Mouse (Mus musculus) forebrain, embryonic 12.5 days (tissue): ENCODE results near the gene Ctsk. TPM values are rescaled to one million over a fixed set of nuclear protein-coding genes. Genes with fewer than 3 reads are reported as not detected.

Experiments used
- ATAC-seq: fragments of 200-750 bp; cut with Nextera tagmentation; 2 replicates; pipeline ENCODE4 v1.8.0; 2017; ENCODE audit warnings: moderate TSS enrichment; ENCODE audit not compliant: low FRiP score
- H3K27ac ChIP-seq: fragments of 300-500 bp; sonication (generic); 2 replicates; pipeline ENCODE4 v1.5.1; 2016; ENCODE audit warnings: mild to moderate bottlenecking
- H3K27me3 ChIP-seq: fragments of 300-500 bp; sonication (generic); 2 replicates; pipeline ENCODE4 v1.6.1; 2016; ENCODE audit warnings: mild to moderate bottlenecking
- H3K36me3 ChIP-seq: fragments of 300-500 bp; sonication (generic); replicated peaks from 2 replicates; pipeline ENCODE4 v1.6.1; 2016; ENCODE audit warnings: mild to moderate bottlenecking
- H3K4me1 ChIP-seq: fragments of 300-500 bp; sonication (generic); 2 replicates; pipeline ENCODE4 v1.6.1; 2016
- H3K4me2 ChIP-seq: fragments of 300-500 bp; sonication (generic); 2 replicates; pipeline ENCODE4 v1.6.1; 2016; ENCODE audit warnings: mild to moderate bottlenecking, moderate library complexity
- H3K4me3 ChIP-seq: fragments of 300-500 bp; sonication (generic); replicated peaks from 2 replicates; pipeline ENCODE4 v1.5.1; 2016; ENCODE audit warnings: mild to moderate bottlenecking
- H3K9ac ChIP-seq: fragments of 300-500 bp; sonication (generic); 2 replicates; pipeline ENCODE4 v1.6.1; 2016; ENCODE audit warnings: mild to moderate bottlenecking
- H3K9me3 ChIP-seq: fragments of 300-500 bp; sonication (generic); 2 replicates; pipeline ENCODE4 v1.6.1; 2016
- WGBS: fragments of 180-500 bp; shearing (Covaris S2); methylation state at CpG from one replicate; pipeline ENCODE4 v1.1.7; 2016; 5-methylcytosine and 5-hydroxymethylcytosine counted together
- polyA plus RNA-seq: library from polyadenylated mRNA; unstranded; fragments of >200 nt; fragmentation: Nextera tagmentation; extraction: Ambion mirVana; gene quantifications from 2 replicates; pipeline ENCODE4 v1.2.1, GENCODE M21; 2016

Ctsk gene
- polyA plus RNA-seq, result 6.0 and 8.1 TPM in 2 replicates

- no peak within 1 kb of the TSS for H3K4me3 ChIP-seq
- 77% methylated on average over 7 of the region's 7 CpGs for WGBS
- no peaks in the 10 kb centered on the region for H3K27me3 ChIP-seq
- no peak within 1 kb of the TSS for H3K9ac ChIP-seq
- H3K4me1 ChIP-seq, result no peaks in the 10 kb centered on the region
- H3K36me3 ChIP-seq, result peaks cover 20% of the 10 kb centered on the region
- H3K27ac ChIP-seq, result no peak within 1 kb of the TSS
- H3K4me2 ChIP-seq, result no peak within 1 kb of the TSS
- no peak for ATAC-seq
- no peaks in the 10 kb centered on the region for H3K9me3 ChIP-seq
Measured at GRCm38 (mm10) chr3:95499024-95499423, at the start of gene Ctsk. TSS of gene Ctsk (plus strand) at chr3:95499256.

DNA sequence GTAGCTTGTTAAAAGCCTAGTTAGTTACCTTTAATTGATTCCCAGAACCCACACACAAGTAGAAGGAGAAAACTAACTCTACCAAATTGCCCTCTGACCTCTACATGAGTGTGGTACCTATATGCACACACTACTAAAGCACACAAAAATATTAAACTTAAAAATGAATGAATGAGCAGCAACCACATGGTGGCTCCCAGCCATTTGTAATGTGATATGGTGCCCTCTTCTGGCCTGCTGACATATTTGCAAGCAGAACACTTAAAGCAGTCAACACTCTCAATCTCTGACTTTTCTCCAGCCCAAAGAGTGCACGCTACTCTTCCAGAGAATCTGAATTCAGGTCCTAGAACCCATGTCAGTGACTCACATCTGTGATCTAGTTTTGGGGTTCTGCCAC is 48.6 kb upstream of the Ctsk start:
- Histone ChIP-seq H3K4me1 (no peaks in the 10 kb centered on the region), H3K4me3 (no peak overlapping the region), H3K27ac (no peak overlapping the region), H3K27me3 (no peaks in the 10 kb centered on the region), H3K36me3 (peaks cover 34% of the 10 kb centered on the region; the same call in 1 of the 2 replicates), H3K9ac (no peak overlapping the region), H3K4me2 (no peak overlapping the region), H3K9me3 (no peaks in the 10 kb centered on the region)
- WGBS, result 50% methylated on average over 1 of the region's 1 CpGs
- no peak for ATAC-seq

DNA sequence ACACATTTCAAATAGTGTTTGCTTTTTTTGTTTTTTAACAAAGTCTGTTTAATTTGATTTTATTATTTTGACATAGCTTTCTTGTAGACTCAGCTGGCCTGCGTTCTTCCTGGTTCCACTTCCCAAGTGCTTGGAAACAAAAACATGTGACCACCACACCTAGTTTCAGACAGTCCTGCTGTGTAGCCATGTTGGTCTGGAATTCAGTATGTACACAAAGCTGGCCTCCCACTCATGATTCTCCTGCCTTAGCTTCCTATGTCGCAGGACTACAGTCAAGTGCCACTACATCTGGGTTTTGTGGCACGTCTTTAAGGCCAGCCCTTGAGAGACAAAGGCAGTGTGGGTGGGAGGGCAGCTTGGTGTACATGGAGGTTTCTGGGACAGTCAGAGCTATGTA is 48.1 kb upstream of the Ctsk start:
- Histone ChIP-seq H3K9ac (no peak overlapping the region), H3K4me3 (no peak overlapping the region), H3K9me3 (no peaks in the 10 kb centered on the region), H3K4me1 (no peaks in the 10 kb centered on the region), H3K27me3 (no peaks in the 10 kb centered on the region), H3K27ac (no peak overlapping the region), H3K36me3 (peaks cover 34% of the 10 kb centered on the region; the same call in 1 of the 2 replicates), H3K4me2 (no peak overlapping the region)
- ATAC-seq, result no peak
- 91% methylated on average over 3 of the region's 3 CpGs for WGBS

DNA sequence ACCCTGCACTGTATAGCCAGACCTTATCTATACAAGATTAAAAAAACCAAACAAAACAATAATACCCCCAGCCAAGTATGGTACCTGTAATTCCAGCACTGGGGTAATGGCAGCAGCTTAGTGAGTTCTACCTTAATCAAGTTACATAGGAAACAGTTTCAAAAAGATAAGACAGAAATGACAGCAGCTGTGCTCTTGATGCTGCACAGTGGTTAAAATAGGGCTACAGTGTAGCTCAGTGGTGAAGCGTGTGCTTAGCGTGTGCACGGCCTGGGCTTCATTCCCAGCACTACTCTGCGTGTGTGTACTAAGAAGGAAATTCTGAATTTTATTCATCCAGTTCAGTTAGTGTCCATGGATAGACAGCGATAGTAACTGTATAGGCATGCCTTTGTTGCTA is 42.7 kb upstream of the Ctsk start:
- H3K36me3 ChIP-seq, result peaks cover 26% of the 10 kb centered on the region; the same call in 1 of the 2 replicates
- no peak overlapping the region for H3K27ac ChIP-seq
- H3K4me3 ChIP-seq, result no peak overlapping the region
- no peak overlapping the region for H3K9ac ChIP-seq
- no peaks in the 10 kb centered on the region for H3K27me3 ChIP-seq
- H3K4me2 ChIP-seq, result no peak overlapping the region
- no peaks in the 10 kb centered on the region for H3K4me1 ChIP-seq
- WGBS, result 98% methylated on average over 5 of the region's 5 CpGs
- no peak for ATAC-seq
- H3K9me3 ChIP-seq, result no peaks in the 10 kb centered on the region

- H3K4me3 ChIP-seq, result no peak overlapping the region
- H3K27ac ChIP-seq, result no peak overlapping the region
- H3K9ac ChIP-seq, result no peak overlapping the region
- H3K9me3 ChIP-seq, result no peaks in the 10 kb centered on the region
- no peaks in the 10 kb centered on the region for H3K4me1 ChIP-seq
- ATAC-seq, result no peak
- peaks cover 23% of the 10 kb centered on the region for H3K36me3 ChIP-seq
- 86% methylated on average over 3 of the region's 3 CpGs for WGBS
- no peak overlapping the region for H3K4me2 ChIP-seq
- no peaks in the 10 kb centered on the region for H3K27me3 ChIP-seq
Measured at GRCm38 (mm10) chr3:95457758-95458157, 41.3 kb upstream of the Ctsk start.

- Histone ChIP-seq H3K4me2 (no peak overlapping the region), H3K9ac (no peak overlapping the region), H3K27ac (no peak overlapping the region), H3K4me3 (no peak overlapping the region), H3K27me3 (no peaks in the 10 kb centered on the region), H3K4me1 (no peaks in the 10 kb centered on the region), H3K9me3 (no peaks in the 10 kb centered on the region), H3K36me3 (peaks cover 14% of the 10 kb centered on the region)
- WGBS, result 70% methylated on average over 1 of the region's 1 CpGs
- no peak for ATAC-seq
Measured at GRCm38 (mm10) chr3:95459381-95459780, 39.7 kb upstream of the Ctsk start.

- H3K4me1 ChIP-seq, result no peaks in the 10 kb centered on the region
- H3K4me2 ChIP-seq, result no peak overlapping the region
- no peak overlapping the region for H3K27ac ChIP-seq
- peaks cover 25% of the 10 kb centered on the region for H3K36me3 ChIP-seq
- H3K9me3 ChIP-seq, result no peaks in the 10 kb centered on the region
- H3K27me3 ChIP-seq, result no peaks in the 10 kb centered on the region
- no peak overlapping the region for H3K4me3 ChIP-seq
- H3K9ac ChIP-seq, result no peak overlapping the region
- no peak for ATAC-seq
Measured at GRCm38 (mm10) chr3:95463852-95464251, 35.2 kb upstream of the Ctsk start.

DNA sequence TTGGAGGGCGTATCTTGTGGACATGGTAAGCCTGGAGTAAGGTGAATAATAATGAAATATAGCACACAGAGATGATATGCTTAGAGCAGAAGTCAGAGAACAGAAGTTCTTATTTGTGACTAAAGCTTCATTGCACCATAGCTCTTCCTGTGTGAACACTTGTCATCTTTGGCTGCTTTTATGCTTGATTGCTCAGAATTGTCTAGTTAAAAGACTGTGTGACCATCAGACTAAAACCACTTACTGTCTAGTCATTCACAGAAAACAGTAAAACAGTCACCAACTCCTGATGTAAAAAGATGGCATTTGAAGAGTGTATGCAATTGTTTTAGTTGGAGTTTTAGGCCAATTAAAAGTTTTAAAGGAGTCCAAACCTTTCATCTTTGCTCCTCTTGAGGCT is 20.1 kb upstream of the Ctsk start:
- Histone ChIP-seq H3K4me3 (no peak overlapping the region), H3K27ac (no peak overlapping the region), H3K9me3 (no peaks in the 10 kb centered on the region), H3K27me3 (no peaks in the 10 kb centered on the region), H3K4me1 (no peaks in the 10 kb centered on the region), H3K9ac (no peak overlapping the region), H3K36me3 (peaks cover 50% of the 10 kb centered on the region), H3K4me2 (no peak overlapping the region)
- no peak for ATAC-seq
- WGBS, result 90% methylated on average over 1 of the region's 1 CpGs

GRCm38 (mm10) chr3:95486421-95486820 is 12.6 kb upstream of the Ctsk start:
- H3K4me2 ChIP-seq, result no peak overlapping the region
- H3K27ac ChIP-seq, result no peak overlapping the region
- H3K36me3 ChIP-seq, result peaks cover 56% of the 10 kb centered on the region
- WGBS, result 93% methylated on average over 2 of the region's 2 CpGs
- no peak overlapping the region for H3K9ac ChIP-seq
- H3K4me1 ChIP-seq, result no peaks in the 10 kb centered on the region
- H3K9me3 ChIP-seq, result no peaks in the 10 kb centered on the region
- no peaks in the 10 kb centered on the region for H3K27me3 ChIP-seq
- H3K4me3 ChIP-seq, result no peak overlapping the region
- no peak for ATAC-seq

GRCm38 (mm10) chr3:95488679-95489078 is 10.4 kb upstream of the Ctsk start:
- H3K4me3 ChIP-seq, result no peak overlapping the region
- H3K27me3 ChIP-seq, result no peaks in the 10 kb centered on the region
- peaks cover 53% of the 10 kb centered on the region for H3K36me3 ChIP-seq
- no peak overlapping the region for H3K27ac ChIP-seq
- ATAC-seq, result no peak
- H3K4me1 ChIP-seq, result no peaks in the 10 kb centered on the region
- H3K9me3 ChIP-seq, result no peaks in the 10 kb centered on the region
- WGBS, result 92% methylated on average over 3 of the region's 3 CpGs
- no peak overlapping the region for H3K9ac ChIP-seq
- no peak overlapping the region for H3K4me2 ChIP-seq

DNA sequence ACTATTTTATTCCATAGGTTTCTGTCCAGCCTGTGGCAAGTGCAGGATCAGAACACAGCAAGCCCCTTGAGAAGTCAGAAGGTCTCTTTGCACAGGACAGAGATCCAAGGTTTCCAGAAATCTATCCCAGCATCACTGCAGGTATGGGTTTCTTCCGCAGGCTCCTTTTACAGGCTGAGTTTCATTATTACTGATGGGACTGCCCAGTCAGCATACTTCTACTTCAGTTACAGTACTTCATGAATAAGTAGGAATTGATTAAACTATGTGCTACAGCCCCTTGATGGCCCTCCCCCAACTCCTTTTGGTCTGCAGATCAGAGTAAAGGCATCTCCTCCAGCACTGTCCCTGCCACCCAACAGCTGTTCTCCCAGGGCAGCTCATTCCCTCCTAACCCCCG is 8.8 kb upstream of the Ctsk start:
- H3K36me3 ChIP-seq, result peaks cover 64% of the 10 kb centered on the region
- H3K4me2 ChIP-seq, result no peak overlapping the region
- WGBS, result 98% methylated on average over 2 of the region's 2 CpGs
- H3K9ac ChIP-seq, result no peak overlapping the region
- H3K27me3 ChIP-seq, result no peaks in the 10 kb centered on the region
- H3K4me1 ChIP-seq, result no peaks in the 10 kb centered on the region
- no peak overlapping the region for H3K4me3 ChIP-seq
- ATAC-seq, result no peak
- no peak overlapping the region for H3K27ac ChIP-seq
- no peaks in the 10 kb centered on the region for H3K9me3 ChIP-seq

GRCm38 (mm10) chr3:95494342-95494741 is 4.7 kb upstream of the Ctsk start:
- Histone ChIP-seq H3K4me3 (no peak overlapping the region), H3K9me3 (no peaks in the 10 kb centered on the region), H3K27ac (no peak overlapping the region), H3K4me2 (no peak overlapping the region), H3K36me3 (peaks cover 45% of the 10 kb centered on the region), H3K4me1 (no peaks in the 10 kb centered on the region), H3K27me3 (no peaks in the 10 kb centered on the region), H3K9ac (no peak overlapping the region)
- ATAC-seq, result no peak
- WGBS, result 62% methylated on average over 6 of the region's 6 CpGs

GRCm38 (mm10) chr3:95498229-95498628 is 827 bp upstream of the Ctsk start:
- 91% methylated on average over 2 of the region's 2 CpGs for WGBS
- no peak overlapping the region for H3K4me3 ChIP-seq
- H3K27ac ChIP-seq, result no peak overlapping the region
- ATAC-seq, result no peak
- H3K9ac ChIP-seq, result no peak overlapping the region
- H3K4me1 ChIP-seq, result no peaks in the 10 kb centered on the region
- no peak overlapping the region for H3K4me2 ChIP-seq
- no peaks in the 10 kb centered on the region for H3K9me3 ChIP-seq
- H3K36me3 ChIP-seq, result peaks cover 26% of the 10 kb centered on the region
- no peaks in the 10 kb centered on the region for H3K27me3 ChIP-seq
